Mouse (Mus musculus): Measurements from ENCODE around the gene Mmd. TPM values are rescaled to one million over a fixed set of nuclear protein-coding genes. Genes with fewer than 3 reads are reported as not detected.

The Mmd gene
- polyA plus RNA-seq, 1 experiment from 2014 or later = 25.5 TPM

GRCm38 (mm10) chr11:90283601-90284000 lies 34.3 kb downstream of the Mmd start:
- no peak overlapping the region for H3K4me3 ChIP-seq (ENCODE audit: low read length)
- H3K9me3 ChIP-seq (ENCODE audit: control insufficient read depth, low read length) = no peaks in the 10 kb centered on the region
- H3K36me3 ChIP-seq (ENCODE audit: control insufficient read depth, insufficient read depth, low read length) = no peaks in the 10 kb centered on the region
- H3K9ac ChIP-seq (ENCODE audit: low read depth, low read length) = no peak overlapping the region
- no peak overlapping the region for H3K4me2 ChIP-seq (replicated peaks; ENCODE audit: low read depth, low read length)
- no peak overlapping the region for H3K27ac ChIP-seq (ENCODE audit: low read depth, low read length)
- no peaks in the 10 kb centered on the region for H3K4me1 ChIP-seq (ENCODE audit: control insufficient read depth, insufficient read depth, low read length)
- ATAC-seq (ENCODE audit: low FRiP score, low TSS enrichment) = no peak
- H3K27me3 ChIP-seq (ENCODE audit: control insufficient read depth, insufficient read depth, low read length) = no peaks in the 10 kb centered on the region
- 81% methylated on average over 6 of the region's 6 CpGs for WGBS

GRCm38 (mm10) chr11:90284079-90284478 lies 34.8 kb downstream of the Mmd start:
- WGBS = 63% methylated on average over 2 of the region's 2 CpGs

DNA sequence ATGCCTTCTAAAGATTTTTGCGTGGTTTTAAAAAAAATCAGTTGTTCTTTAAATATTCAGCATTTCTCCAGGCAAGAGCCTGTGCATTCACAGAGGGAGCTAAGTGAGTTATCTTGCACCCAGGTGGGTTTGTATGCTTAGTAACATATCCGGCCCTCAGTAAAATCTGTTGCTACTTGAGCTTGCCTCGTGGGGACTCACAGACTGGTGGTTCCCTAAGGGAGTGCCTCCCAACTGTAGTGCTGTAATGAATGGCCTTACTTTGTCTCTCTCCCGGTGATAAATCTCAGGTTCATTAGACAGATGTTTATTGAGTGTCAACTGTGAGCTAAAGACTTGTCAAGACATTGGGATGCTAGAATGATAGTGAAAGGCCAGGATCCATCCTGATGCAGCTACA lies 35.4 kb downstream of the Mmd start:
- peak; percentile 68; the same call in 1 of the 2 replicates for ATAC-seq (ENCODE audit: low FRiP score, low TSS enrichment)
- Histone ChIP-seq H3K27me3 (ENCODE audit: control insufficient read depth, insufficient read depth, low read length) (no peaks in the 10 kb centered on the region), H3K36me3 (ENCODE audit: control insufficient read depth, insufficient read depth, low read length) (no peaks in the 10 kb centered on the region), H3K27ac (ENCODE audit: low read depth, low read length) (no peak overlapping the region), H3K4me3 (ENCODE audit: low read length) (no peak overlapping the region), H3K4me1 (ENCODE audit: control insufficient read depth, insufficient read depth, low read length) (no peaks in the 10 kb centered on the region), H3K4me2 (replicated peaks; ENCODE audit: low read depth, low read length) (no peak overlapping the region), H3K9ac (ENCODE audit: low read depth, low read length) (no peak overlapping the region), H3K9me3 (ENCODE audit: control insufficient read depth, low read length) (no peaks in the 10 kb centered on the region)
- 37% methylated on average over 4 of the region's 4 CpGs for WGBS

More at GRCm38 (mm10) chr11:90284079-90284478, 34.8 kb downstream of the Mmd start:
- H3K4me2 ChIP-seq (replicated peaks; ENCODE audit: low read depth, low read length) = no peak overlapping the region
- no peaks in the 10 kb centered on the region for H3K36me3 ChIP-seq (ENCODE audit: control insufficient read depth, insufficient read depth, low read length)
- H3K9ac ChIP-seq (ENCODE audit: low read depth, low read length) = no peak overlapping the region
- ATAC-seq (ENCODE audit: low FRiP score, low TSS enrichment) = no peak
- H3K27me3 ChIP-seq (ENCODE audit: control insufficient read depth, insufficient read depth, low read length) = no peaks in the 10 kb centered on the region
- H3K4me1 ChIP-seq (ENCODE audit: control insufficient read depth, insufficient read depth, low read length) = no peaks in the 10 kb centered on the region
- no peak overlapping the region for H3K27ac ChIP-seq (ENCODE audit: low read depth, low read length)
- no peak overlapping the region for H3K4me3 ChIP-seq (ENCODE audit: low read length)
- H3K9me3 ChIP-seq (ENCODE audit: control insufficient read depth, low read length) = no peaks in the 10 kb centered on the region

DNA sequence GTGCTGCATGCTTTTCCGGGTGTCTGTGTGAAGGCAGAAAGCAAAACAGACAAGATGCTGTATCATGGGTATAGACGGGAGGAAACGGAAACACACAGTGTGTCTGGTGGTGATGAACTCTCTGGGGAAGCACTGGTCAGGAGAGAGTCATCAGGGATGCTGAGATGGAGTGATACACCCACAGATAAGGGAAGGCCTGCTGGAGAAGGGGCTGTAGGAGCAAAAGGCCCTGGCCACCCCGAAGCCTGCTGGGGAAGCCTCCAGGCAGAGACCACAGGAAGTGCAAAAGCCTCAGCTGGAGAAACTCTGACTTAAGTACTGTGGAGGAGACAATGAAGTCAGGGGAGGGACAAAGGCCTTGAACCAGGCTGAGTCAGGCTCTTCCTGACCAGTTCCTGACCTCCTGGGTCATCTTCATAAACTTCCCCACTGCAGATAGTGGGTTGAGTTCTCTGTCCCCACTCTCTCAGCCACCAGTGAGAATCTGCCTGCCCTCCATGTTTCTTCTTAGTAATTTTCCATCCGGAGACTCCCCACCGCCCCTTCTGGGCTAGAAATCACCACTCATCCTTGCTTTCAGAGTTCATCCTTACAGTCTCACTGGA lies 37.4 kb downstream of the Mmd start:
- no peaks in the 10 kb centered on the region for H3K4me1 ChIP-seq (ENCODE audit: control insufficient read depth, insufficient read depth, low read length)
- H3K9ac ChIP-seq (ENCODE audit: low read depth, low read length) = no peak overlapping the region
- WGBS = 84% methylated on average over 6 of the region's 6 CpGs
- H3K4me2 ChIP-seq (replicated peaks; ENCODE audit: low read depth, low read length) = no peak overlapping the region
- ATAC-seq (ENCODE audit: low FRiP score, low TSS enrichment) = no peak
- H3K27ac ChIP-seq (ENCODE audit: low read depth, low read length) = no peak overlapping the region
- H3K27me3 ChIP-seq (ENCODE audit: control insufficient read depth, insufficient read depth, low read length) = no peaks in the 10 kb centered on the region
- no peak overlapping the region for H3K4me3 ChIP-seq (ENCODE audit: low read length)
- H3K9me3 ChIP-seq (ENCODE audit: control insufficient read depth, low read length) = no peaks in the 10 kb centered on the region
- no peaks in the 10 kb centered on the region for H3K36me3 ChIP-seq (ENCODE audit: control insufficient read depth, insufficient read depth, low read length)

DNA sequence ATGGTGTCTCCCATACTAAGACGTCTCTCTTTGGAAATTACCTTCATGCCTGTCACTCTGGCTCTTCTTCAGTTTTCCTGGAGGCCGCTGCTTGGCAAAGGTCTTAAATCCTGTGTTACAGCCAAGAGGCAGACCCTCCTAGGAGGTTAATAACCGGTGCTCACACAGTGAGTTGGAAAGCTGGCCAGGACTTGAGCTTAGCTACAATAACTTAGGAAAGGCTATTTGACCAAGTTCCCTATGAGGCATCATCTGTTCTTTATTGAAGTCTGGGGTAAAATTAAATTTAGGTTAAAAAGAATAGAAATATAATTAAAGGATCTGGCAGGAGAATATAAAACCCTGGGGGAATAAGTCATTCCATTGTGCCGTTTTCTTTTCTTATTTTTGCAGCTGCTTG lies 41.9 kb downstream of the Mmd start:
- Histone ChIP-seq H3K9ac (ENCODE audit: low read depth, low read length) (no peak overlapping the region), H3K4me2 (replicated peaks; ENCODE audit: low read depth, low read length) (no peak overlapping the region), H3K27me3 (ENCODE audit: control insufficient read depth, insufficient read depth, low read length) (no peaks in the 10 kb centered on the region), H3K27ac (ENCODE audit: low read depth, low read length) (no peak overlapping the region), H3K9me3 (ENCODE audit: control insufficient read depth, low read length) (no peaks in the 10 kb centered on the region), H3K4me3 (ENCODE audit: low read length) (no peak overlapping the region), H3K36me3 (ENCODE audit: control insufficient read depth, insufficient read depth, low read length) (no peaks in the 10 kb centered on the region), H3K4me1 (ENCODE audit: control insufficient read depth, insufficient read depth, low read length) (no peaks in the 10 kb centered on the region)
- WGBS = 58% methylated on average over 4 of the region's 4 CpGs
- no peak for ATAC-seq (ENCODE audit: low FRiP score, low TSS enrichment)

- no peak overlapping the region for H3K27ac ChIP-seq (ENCODE audit: low read depth, low read length)
- no peak overlapping the region for H3K4me3 ChIP-seq (ENCODE audit: low read length)
- H3K36me3 ChIP-seq (ENCODE audit: control insufficient read depth, insufficient read depth, low read length) = no peaks in the 10 kb centered on the region
- no peaks in the 10 kb centered on the region for H3K9me3 ChIP-seq (ENCODE audit: control insufficient read depth, low read length)
- ATAC-seq (ENCODE audit: low FRiP score, low TSS enrichment) = no peak
- no peaks in the 10 kb centered on the region for H3K27me3 ChIP-seq (ENCODE audit: control insufficient read depth, insufficient read depth, low read length)
- H3K4me2 ChIP-seq (replicated peaks; ENCODE audit: low read depth, low read length) = no peak overlapping the region
- H3K4me1 ChIP-seq (ENCODE audit: control insufficient read depth, insufficient read depth, low read length) = no peaks in the 10 kb centered on the region
- no peak overlapping the region for H3K9ac ChIP-seq (ENCODE audit: low read depth, low read length)
These were observed 43.5 kb downstream of the Mmd start for GRCm38 (mm10) chr11:90292766-90293165.

DNA sequence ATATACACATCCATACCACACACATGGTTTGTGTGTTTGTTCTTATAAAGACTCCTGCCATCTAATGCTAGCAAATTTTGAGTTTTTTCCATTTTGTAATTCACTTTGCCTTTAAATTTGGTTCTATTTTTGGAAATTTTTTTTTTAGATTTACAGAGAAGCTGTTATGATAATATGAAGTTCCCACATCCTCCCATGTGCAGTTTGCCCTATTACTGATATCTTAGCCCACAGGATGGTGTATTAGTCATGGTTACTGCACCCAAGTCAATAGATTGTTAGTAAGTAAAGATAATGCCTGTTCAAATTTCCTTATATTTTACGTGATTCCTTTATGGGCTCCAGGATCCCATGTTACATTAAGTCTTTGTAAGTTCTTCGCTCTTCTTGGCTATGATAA lies 45.4 kb downstream of the Mmd start:
- H3K36me3 ChIP-seq (ENCODE audit: control insufficient read depth, insufficient read depth, low read length) = no peaks in the 10 kb centered on the region
- no peaks in the 10 kb centered on the region for H3K9me3 ChIP-seq (ENCODE audit: control insufficient read depth, low read length)
- no peak overlapping the region for H3K9ac ChIP-seq (ENCODE audit: low read depth, low read length)
- ATAC-seq (ENCODE audit: low FRiP score, low TSS enrichment) = no peak
- H3K27ac ChIP-seq (ENCODE audit: low read depth, low read length) = no peak overlapping the region
- WGBS = 97% methylated on average over 2 of the region's 2 CpGs
- H3K4me2 ChIP-seq (replicated peaks; ENCODE audit: low read depth, low read length) = no peak overlapping the region
- H3K4me3 ChIP-seq (ENCODE audit: low read length) = no peak overlapping the region
- no peaks in the 10 kb centered on the region for H3K4me1 ChIP-seq (ENCODE audit: control insufficient read depth, insufficient read depth, low read length)
- H3K27me3 ChIP-seq (ENCODE audit: control insufficient read depth, insufficient read depth, low read length) = no peaks in the 10 kb centered on the region

GRCm38 (mm10) chr11:90306067-90306466 lies 56.8 kb downstream of the Mmd start:
- no peak for ATAC-seq (ENCODE audit: low FRiP score, low TSS enrichment)
- Histone ChIP-seq H3K4me3 (ENCODE audit: low read length) (no peak overlapping the region), H3K4me2 (replicated peaks; ENCODE audit: low read depth, low read length) (no peak overlapping the region), H3K27me3 (ENCODE audit: control insufficient read depth, insufficient read depth, low read length) (no peaks in the 10 kb centered on the region), H3K9ac (ENCODE audit: low read depth, low read length) (no peak overlapping the region), H3K36me3 (ENCODE audit: control insufficient read depth, insufficient read depth, low read length) (no peaks in the 10 kb centered on the region), H3K27ac (ENCODE audit: low read depth, low read length) (no peak overlapping the region), H3K9me3 (ENCODE audit: control insufficient read depth, low read length) (0 out of 2 replicates have a peak, but pooled peaks cover 3% of the 10 kb centered on the region), H3K4me1 (ENCODE audit: control insufficient read depth, insufficient read depth, low read length) (no peaks in the 10 kb centered on the region)
- 88% methylated on average over 5 of the region's 5 CpGs for WGBS

DNA sequence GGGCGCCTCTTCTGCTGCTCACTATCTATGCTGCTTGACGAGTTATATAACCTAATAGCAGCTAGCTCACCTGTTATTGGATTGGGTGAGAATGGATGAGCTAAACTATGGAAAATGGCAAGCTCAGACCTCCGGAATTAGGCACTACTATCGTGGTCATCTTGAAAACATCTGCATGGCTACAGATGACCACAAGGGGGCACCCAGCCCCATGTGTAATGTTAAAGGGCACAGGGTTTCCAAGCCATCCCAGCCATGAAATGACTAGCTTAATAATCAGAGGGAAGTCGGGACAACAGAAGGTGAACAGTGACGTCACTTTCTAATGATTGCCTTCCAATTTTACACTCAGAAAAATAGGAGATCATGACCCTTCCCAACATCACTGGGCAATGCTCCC lies 57.7 kb downstream of the Mmd start:
- Histone ChIP-seq H3K4me1 (ENCODE audit: control insufficient read depth, insufficient read depth, low read length) (no peaks in the 10 kb centered on the region), H3K4me3 (ENCODE audit: low read length) (no peak overlapping the region), H3K27me3 (ENCODE audit: control insufficient read depth, insufficient read depth, low read length) (no peaks in the 10 kb centered on the region), H3K36me3 (ENCODE audit: control insufficient read depth, insufficient read depth, low read length) (no peaks in the 10 kb centered on the region), H3K27ac (ENCODE audit: low read depth, low read length) (no peak overlapping the region), H3K9ac (ENCODE audit: low read depth, low read length) (no peak overlapping the region), H3K9me3 (ENCODE audit: control insufficient read depth, low read length) (0 out of 2 replicates have a peak, but pooled peaks cover 3% of the 10 kb centered on the region), H3K4me2 (replicated peaks; ENCODE audit: low read depth, low read length) (no peak overlapping the region)
- 53% methylated on average over 6 of the region's 6 CpGs for WGBS
- no peak for ATAC-seq (ENCODE audit: low FRiP score, low TSS enrichment)

Data from kidney, embryonic 14.5 days (tissue).